Mouse (Mus musculus) T-helper 1 cell (primary cell): ENCODE results near the gene Adamtsl4.
"Not testable (repeated sequence)": the region's sequence is repeated elsewhere in the genome, so short reads cannot be mapped to it uniquely, and the experiment has no call there.

Experiments
- in situ Hi-C: fragments of 300-600 bp; cut with MboI, MseI; formaldehyde crosslinking; loops from one replicate; pipeline ENCODE4 v1.15.1; 2025; ENCODE audit warnings: high pct_unique_total_duplicates

The Adamtsl4 gene

GRCm38 (mm10) chr3:95660788-95661478 is 26.8 kb downstream of the Adamtsl4 start:
- in situ Hi-C loops: no loop called here

GRCm38 (mm10) chr3:95659948-95660347 is 27.8 kb downstream of the Adamtsl4 start:
- in situ Hi-C loops: no loop called here

- in situ Hi-C loops: no loop called here
Measured at GRCm38 (mm10) chr3:95658868-95659712, 28.6 kb downstream of the Adamtsl4 start.

GRCm38 (mm10) chr3:95658236-95658867 is 29.4 kb downstream of the Adamtsl4 start, which contains the start of gene Mcl1:
TSS of gene Mcl1 (plus strand) at chr3:95658788.
- in situ Hi-C loops: no loop called here

GRCm38 (mm10) chr3:95657711-95658110 is 30.0 kb downstream of the Adamtsl4 start:
- in situ Hi-C loops: no loop called here

GRCm38 (mm10) chr3:95657108-95657507 is 30.6 kb downstream of the Adamtsl4 start:
- in situ Hi-C loops: no loop called here

- in situ Hi-C loops: no loop called here
Measured at GRCm38 (mm10) chr3:95655437-95655836, 32.3 kb downstream of the Adamtsl4 start.

GRCm38 (mm10) chr3:95654371-95654770 is 33.3 kb downstream of the Adamtsl4 start:
- in situ Hi-C loops: not testable (repeated sequence)

- in situ Hi-C loops: no loop called here
Measured at GRCm38 (mm10) chr3:95653473-95654034, 34.2 kb downstream of the Adamtsl4 start.

- in situ Hi-C loops: no loop called here
Measured at GRCm38 (mm10) chr3:95652871-95653270, 34.8 kb downstream of the Adamtsl4 start.

- in situ Hi-C loops: no loop called here
Measured at GRCm38 (mm10) chr3:95652204-95652811, 35.4 kb downstream of the Adamtsl4 start.

- in situ Hi-C loops: no loop called here
Measured at GRCm38 (mm10) chr3:95651391-95652203, 36.1 kb downstream of the Adamtsl4 start.

- in situ Hi-C loops: no loop called here
Measured at GRCm38 (mm10) chr3:95651033-95651373, 36.7 kb downstream of the Adamtsl4 start.

- in situ Hi-C loops: no loop called here
Measured at GRCm38 (mm10) chr3:95650276-95651032, 37.3 kb downstream of the Adamtsl4 start.

- in situ Hi-C loops: no loop called here
Measured at GRCm38 (mm10) chr3:95648016-95648415, 39.7 kb downstream of the Adamtsl4 start.

GRCm38 (mm10) chr3:95645313-95646235 is 42.1 kb downstream of the Adamtsl4 start:
- in situ Hi-C loops: no loop called here

GRCm38 (mm10) chr3:95643097-95643496 is 44.6 kb downstream of the Adamtsl4 start:
- in situ Hi-C loops: no loop called here

- in situ Hi-C loops: no loop called here
Measured at GRCm38 (mm10) chr3:95639694-95640093, 48.0 kb downstream of the Adamtsl4 start.

GRCm38 (mm10) chr3:95636072-95636471 is 51.6 kb downstream of the Adamtsl4 start:
- in situ Hi-C loops: no loop called here
